Mouse (Mus musculus) lung, adult 2 months (tissue): Measurements from ENCODE around the gene Tbck.

Experiments
- CTCF ChIP-seq: fragments of 200-500 bp; IDR thresholded peaks from 2 replicates; pipeline ENCODE4 v1.5.1; 2011; ENCODE audit warnings: mild to moderate bottlenecking, low read length, control low read depth; ENCODE audit not compliant: insufficient read depth
- POLR2A ChIP-seq: fragments of 200-500 bp; IDR thresholded peaks from 2 replicates; pipeline ENCODE4 v1.6.1; 2011; ENCODE audit warnings: low read depth, mild to moderate bottlenecking, control low read depth, low read length, borderline replicate concordance; ENCODE audit errors: extremely low read depth

- TF ChIP-seq CTCF (no peak), POLR2A (no peak)
Measured at GRCm38 (mm10) chr3:132855458-132856212, 171.7 kb downstream of the Tbck start.
